ENCODE assay signal across 13 mouse cellular contexts in genomic region chr4:65594601-65595369, GRCm38 (mm10).
"Had no signal": no experiment of that assay in that cellular context is flagged by ENCODE, and none has a peak within 500 bp of the region (broad histone marks: within the 10 kb centered on the region; RNA-seq: fewer than 3 reads in every experiment).

No protein-coding gene starts in this region.

- ATAC-seq: lung, postnatal 0 days; midbrain, embryonic 13.5 days; midbrain, embryonic 15.5 days had no signal

- DNase-seq: lung, adult 2 months; lung, postnatal 14 days; lung, postnatal 36 days; right cerebral cortex, adult 18-20 months; right cerebral cortex, postnatal 25 days; right cerebral cortex, postnatal 4 days; spleen, adult 18-20 months; thymus, adult 18-20 months; thymus, postnatal 14 days; thymus, postnatal 36 days had no signal
